Mouse (Mus musculus) MEL (cell line): Measurements from ENCODE around the gene Gnpnat1. TPM values are rescaled to one million over a fixed set of nuclear protein-coding genes. Genes with fewer than 3 reads are reported as not detected.

Experiments
- DNase-seq: peaks from one replicate; pipeline ENCODE4 v3.0.0; 2011; ENCODE audit warnings: low read depth, low spot score
- H3K27ac ChIP-seq: 2 replicates; pipeline ENCODE4 v1.5.1; 2012; ENCODE audit warnings: low read depth, mild to moderate bottlenecking, control low read depth, low read length, moderate library complexity; ENCODE audit not compliant: control insufficient read depth
- H3K27me3 ChIP-seq, 2 experiments: fragments of 150-350 bp in 1 of 2; sonication (generic) in 1 of 2; 2 replicates each; pipeline ENCODE4 v1.6.1; 2012; ENCODE audit warnings: low read length in 2 of 2, mild to moderate bottlenecking in 2 of 2, improper control_type of control experiment in 1 of 2, moderate library complexity in 1 of 2; ENCODE audit not compliant: insufficient read depth in 2 of 2, control insufficient read depth in 1 of 2
- H3K36me3 ChIP-seq, 2 experiments: 2 replicates each; pipeline ENCODE4 v1.6.1; 2012 to 2014; ENCODE audit warnings: low read length in 2 of 2, improper control_type of control experiment in 1 of 2, inconsistent platforms in 1 of 2, mild to moderate bottlenecking in 1 of 2; ENCODE audit not compliant: insufficient read depth in 2 of 2, control insufficient read depth in 1 of 2
- H3K4me1 ChIP-seq, 2 experiments: fragments of 150-350 bp in 1 of 2; sonication (generic) in 1 of 2; 2 replicates each; pipeline ENCODE4 v1.6.1; 2012; ENCODE audit warnings: low read length in 2 of 2, improper control_type of control experiment in 1 of 2, mild to moderate bottlenecking in 1 of 2; ENCODE audit not compliant: insufficient read depth in 2 of 2, control insufficient read depth in 1 of 2
- H3K4me3 ChIP-seq, 2 experiments: fragments of 150-350 bp in 1 of 2; sonication (generic) in 1 of 2; 2 replicates each; pipeline ENCODE4 v1.5.1; 2012; ENCODE audit warnings: low read depth in 2 of 2, low read length in 2 of 2, mild to moderate bottlenecking in 2 of 2, moderate library complexity in 2 of 2, control low read depth in 1 of 2, improper control_type of control experiment in 1 of 2; ENCODE audit not compliant: control insufficient read depth in 1 of 2, insufficient read depth in 1 of 2
- H3K79me2 ChIP-seq: 2 replicates; pipeline ENCODE4 v1.6.1; 2012; ENCODE audit warnings: mild to moderate bottlenecking, low read length, moderate library complexity; ENCODE audit not compliant: control insufficient read depth, poor library complexity, insufficient read depth
- H3K9ac ChIP-seq: 2 replicates; pipeline ENCODE4 v1.6.1; 2012; ENCODE audit warnings: low read depth, mild to moderate bottlenecking, control low read depth, low read length, moderate library complexity; ENCODE audit not compliant: control insufficient read depth, poor library complexity, severe bottlenecking
- H3K9me3 ChIP-seq: fragments of 150-350 bp; sonication (generic); replicated peaks from 2 replicates; pipeline ENCODE4 v1.6.1; 2012; ENCODE audit warnings: mild to moderate bottlenecking, low read length, improper control_type of control experiment, moderate library complexity; ENCODE audit not compliant: insufficient read depth
- CHD2 ChIP-seq: IDR thresholded peaks from 2 replicates; pipeline ENCODE4 v1.6.1; 2011; ENCODE audit warnings: low read length, improper control_type of control experiment
- CTCF ChIP-seq, 3 experiments: IDR thresholded peaks in 2 of 3; conservative IDR thresholded peaks in 1 of 3; 2 replicates each; pipeline ENCODE4 v1.5.1; 2011 to 2012; ENCODE audit warnings: low read length in 3 of 3, low read depth in 2 of 3, mild to moderate bottlenecking in 2 of 3, improper control_type of control experiment in 1 of 3, inconsistent platforms in 1 of 3, mixed read lengths in 1 of 3, moderate library complexity in 1 of 3; ENCODE audit not compliant: control insufficient read depth in 1 of 3, insufficient read depth in 1 of 3, poor library complexity in 1 of 3, severe bottlenecking in 1 of 3
- E2F4 ChIP-seq: IDR thresholded peaks from 2 replicates; pipeline ENCODE4 v1.6.1; 2011; ENCODE audit warnings: low read depth, low read length, improper control_type of control experiment, borderline replicate concordance
- EP300 ChIP-seq, 2 experiments: IDR thresholded peaks; 2 replicates each; pipeline ENCODE4 v1.6.1; 2011; ENCODE audit warnings: improper control_type of control experiment in 2 of 2, low read length in 2 of 2, low read depth in 1 of 2, mild to moderate bottlenecking in 1 of 2
- ETS1 ChIP-seq: IDR thresholded peaks from 2 replicates; pipeline ENCODE4 v1.6.1; 2012; ENCODE audit warnings: low read depth, mild to moderate bottlenecking, inconsistent platforms, low read length, improper control_type of control experiment, moderate library complexity
- GABPA ChIP-seq: IDR thresholded peaks from 2 replicates; pipeline ENCODE4 v1.6.1; 2012; ENCODE audit warnings: low read depth, mild to moderate bottlenecking, inconsistent platforms, low read length, improper control_type of control experiment, moderate library complexity
- HCFC1 ChIP-seq: IDR thresholded peaks from 2 replicates; pipeline ENCODE4 v1.6.1; 2012; ENCODE audit warnings: low read depth, mild to moderate bottlenecking, inconsistent platforms, low read length, improper control_type of control experiment, moderate library complexity
- MAZ ChIP-seq: IDR thresholded peaks from 2 replicates; pipeline ENCODE4 v1.6.1; 2012; ENCODE audit warnings: low read depth, mild to moderate bottlenecking, inconsistent platforms, low read length, improper control_type of control experiment
- MXI1 ChIP-seq: IDR thresholded peaks from 2 replicates; pipeline ENCODE4 v1.6.1; 2011; ENCODE audit warnings: mild to moderate bottlenecking, low read depth, low read length, improper control_type of control experiment
- MYB ChIP-seq: IDR thresholded peaks from 2 replicates; pipeline ENCODE4 v1.6.1; 2011; ENCODE audit warnings: mild to moderate bottlenecking, low read depth, low read length, improper control_type of control experiment
- MYC ChIP-seq: IDR thresholded peaks from 2 replicates; pipeline ENCODE4 v1.6.1; 2011; ENCODE audit warnings: low read depth, mild to moderate bottlenecking, low read length, improper control_type of control experiment, moderate library complexity
- POLR2A ChIP-seq, 2 experiments: IDR thresholded peaks; 2 replicates each; pipeline ENCODE4 v1.6.1; 2011 to 2012; ENCODE audit warnings: low read length in 2 of 2, mild to moderate bottlenecking in 2 of 2, control low read depth in 1 of 2, improper control_type of control experiment in 1 of 2, low read depth in 1 of 2, moderate library complexity in 1 of 2; ENCODE audit not compliant: control insufficient read depth in 1 of 2, insufficient read depth in 1 of 2, poor library complexity in 1 of 2
- POLR2AphosphoS5 ChIP-seq: IDR thresholded peaks from 2 replicates; pipeline ENCODE4 v1.6.1; 2012; ENCODE audit warnings: low read depth, borderline replicate concordance, mild to moderate bottlenecking, inconsistent platforms, low read length, moderate library complexity, mixed read lengths
- RCOR1 ChIP-seq: IDR thresholded peaks from 2 replicates; pipeline ENCODE4 v1.6.1; 2012; ENCODE audit warnings: low read depth, mild to moderate bottlenecking, inconsistent platforms, low read length, improper control_type of control experiment
- USF2 ChIP-seq, 2 experiments: IDR thresholded peaks; 2 replicates each; pipeline ENCODE4 v1.6.1; 2011 to 2012; ENCODE audit warnings: improper control_type of control experiment in 2 of 2, low read length in 2 of 2, borderline replicate concordance in 1 of 2, inconsistent platforms in 1 of 2, low read depth in 1 of 2, mild to moderate bottlenecking in 1 of 2; ENCODE audit not compliant: insufficient read depth in 1 of 2
- ZC3H11A ChIP-seq: IDR thresholded peaks from 2 replicates; pipeline ENCODE4 v1.6.1; 2012; ENCODE audit warnings: low read depth, mild to moderate bottlenecking, inconsistent platforms, low read length, improper control_type of control experiment
- ZKSCAN1 ChIP-seq: IDR thresholded peaks from 2 replicates; pipeline ENCODE4 v1.6.1; 2012; ENCODE audit warnings: low read depth, mild to moderate bottlenecking, inconsistent platforms, low read length, improper control_type of control experiment, moderate library complexity
- ZMIZ1 ChIP-seq: IDR thresholded peaks from 2 replicates; pipeline ENCODE4 v1.6.1; 2012; ENCODE audit warnings: low read depth, mild to moderate bottlenecking, inconsistent platforms, low read length, improper control_type of control experiment, moderate library complexity
- polyA plus RNA-seq, 2 experiments: library from polyadenylated mRNA; stranded (reverse) in 1 of 2; unstranded in 1 of 2; fragments of >175 nt in 1 of 2; fragments of >200 nt in 1 of 2; gene quantifications; 2 replicates each; pipeline versions ENCODE4 v1.2.1 to v1.2.4; 2012; ENCODE audit warnings: low replicate concordance in 2 of 2, low read depth in 1 of 2; ENCODE audit not compliant: insufficient read length in 2 of 2, insufficient read depth in 1 of 2, missing spikeins in 1 of 2
- total RNA-seq: library from RNA; depleted of rRNA; stranded (reverse); fragments of 300-350 nt; gene quantifications from 2 replicates; pipeline ENCODE4 v1.2.3, GENCODE M21; 2012

The Gnpnat1 gene
- total and polyA plus RNA-seq, 3 experiments, result 24.8 to 26.8 TPM; not detected in 1

DNA sequence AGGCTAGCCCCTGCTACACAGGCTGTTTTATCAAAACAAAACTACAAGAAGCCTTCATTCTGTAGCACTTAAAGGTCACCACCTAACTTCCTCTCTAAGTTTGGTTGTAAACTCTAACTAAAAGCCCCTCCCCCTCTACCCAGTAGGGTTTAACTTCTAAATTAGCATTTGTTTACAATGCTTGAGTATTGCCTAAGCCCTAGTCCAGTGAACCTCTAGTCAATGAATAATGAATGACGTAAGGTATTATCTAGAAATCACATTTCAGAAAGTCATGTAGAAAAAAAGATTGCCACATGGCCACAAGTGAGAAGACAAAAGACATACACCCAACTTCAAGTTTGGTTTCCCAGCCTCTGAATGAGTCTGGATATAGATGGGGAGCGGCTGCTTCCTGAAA is 17.2 kb downstream of the Gnpnat1 start:
- no peaks in the 10 kb centered on the region for H3K9me3 ChIP-seq
- peaks cover 3 to 9% of the 10 kb centered on the region in 2 experiments; a peak in 3 of 4 replicates for H3K4me1 ChIP-seq
- peaks cover 2 to 20% of the 10 kb centered on the region in 2 experiments; a peak in 3 of 4 replicates for H3K36me3 ChIP-seq
- no peaks in the 10 kb centered on the region for H3K27me3 ChIP-seq
- TF ChIP-seq RCOR1, result 0 out of 2 replicates have a peak, but pooled peaks have one; percentile 13
- peak; percentile 79 for TF ChIP-seq MXI1
- TF ChIP-seq MAZ, result no peak
- TF ChIP-seq MYB, result no peak
- TF ChIP-seq ZMIZ1, result no peak
- peak; percentile 26; the same call in 1 of the 2 replicates for TF ChIP-seq MYC
- no peak for TF ChIP-seq HCFC1
- no peak for TF ChIP-seq GABPA
- 0 out of 4 replicates have a peak, but pooled peaks of 1 of the 2 experiments have one; percentile 9 for TF ChIP-seq USF2 (IDR thresholded peaks at IDR 0.05; ENCODE audit: borderline replicate concordance in 1 of 2, insufficient read depth in 1 of 2, low read depth in 1 of 2, low read length in 2 of 2)
- TF ChIP-seq ETS1, result 0 out of 2 replicates have a peak, but pooled peaks have one; percentile 37
- TF ChIP-seq POLR2AphosphoS5, result no peak
- no peak for TF ChIP-seq ZC3H11A
- TF ChIP-seq CTCF (IDR thresholded peaks at IDR 0.05 in 2 of 3, conservative IDR thresholded peaks at IDR 0.05 in 1 of 3; ENCODE audit: control insufficient read depth in 1 of 3, insufficient read depth in 1 of 3, low read depth in 2 of 3, low read length in 3 of 3, poor library complexity in 1 of 3, severe bottlenecking in 1 of 3), result no peak
- TF ChIP-seq EP300 (IDR thresholded peaks at IDR 0.05; ENCODE audit: low read depth in 1 of 2, low read length in 2 of 2), result no peak
- TF ChIP-seq, all 39 proteins: peak for 5
- peak overlapping the region; percentile 85 for H3K27ac ChIP-seq
- DNase-seq, result peak; percentile 64
- peak overlapping the region; percentile 96 to 100 for H3K4me3 ChIP-seq
- peaks cover 14% of the 10 kb centered on the region for H3K79me2 ChIP-seq
- peak overlapping the region; percentile 100 for H3K9ac ChIP-seq

DNA sequence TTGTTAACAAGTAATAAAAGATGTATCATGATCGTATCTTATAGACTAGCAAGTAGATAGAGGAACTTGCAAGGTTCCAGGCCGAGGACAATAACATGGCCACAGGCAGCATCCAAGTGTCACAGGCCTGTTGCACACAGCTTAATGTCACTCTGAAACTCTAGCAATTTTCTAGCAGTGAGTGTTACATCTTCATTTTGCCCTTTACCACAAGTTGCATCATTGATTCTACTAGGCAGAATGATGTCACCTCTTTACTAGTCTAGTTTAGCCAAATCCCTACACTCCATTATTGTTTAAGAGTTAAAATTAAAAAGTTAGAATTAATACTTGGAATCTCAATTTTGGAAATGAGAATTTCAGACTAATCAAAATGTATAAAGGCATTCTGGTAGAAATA is 19.1 kb downstream of the Gnpnat1 start:
- no peaks in the 10 kb centered on the region for H3K9me3 ChIP-seq
- TF ChIP-seq E2F4, result no peak
- no peak for TF ChIP-seq CHD2
- no peak for TF ChIP-seq ZKSCAN1
- TF ChIP-seq EP300 (IDR thresholded peaks at IDR 0.05; ENCODE audit: low read depth in 1 of 2, low read length in 2 of 2), result no peak
- no peak for TF ChIP-seq MYC
- TF ChIP-seq POLR2A (IDR thresholded peaks at IDR 0.05; ENCODE audit: control insufficient read depth in 1 of 2, insufficient read depth in 1 of 2, low read depth in 1 of 2, low read length in 2 of 2, poor library complexity in 1 of 2), result no peak
- no peak for TF ChIP-seq ZMIZ1
- peak; percentile 20 for DNase-seq
- H3K4me3 ChIP-seq, result no peak overlapping the region
- peaks cover 9 to 20% of the 10 kb centered on the region in 2 experiments for H3K36me3 ChIP-seq
- H3K4me1 ChIP-seq, result peaks cover 3 to 9% of the 10 kb centered on the region in 2 experiments; a peak in 3 of 4 replicates
- no peak overlapping the region; the same call in 1 of the 2 replicates for H3K27ac ChIP-seq
- no peaks in the 10 kb centered on the region for H3K27me3 ChIP-seq
- H3K79me2 ChIP-seq, result peaks cover 14% of the 10 kb centered on the region
- H3K9ac ChIP-seq, result no peak overlapping the region
